Mouse (Mus musculus) embryo, embryonic 11 days (tissue): Measurements from ENCODE around the gene Hemgn.

Source experiments
- DNase-seq: peaks from one replicate; pipeline ENCODE4 v3.0.0-alpha.2; 2015

Gene Hemgn

GRCm38 (mm10) chr4:46413406-46413805, at the start of gene Hemgn:
Hemgn (minus strand) TSS chr4:46413506.
- no peak for DNase-seq

- DNase-seq, result no peak
Measured at GRCm38 (mm10) chr4:46458411-46458810, 45.1 kb upstream of the Hemgn start.

- no peak for DNase-seq
Measured at GRCm38 (mm10) chr4:46457186-46457585, 43.9 kb upstream of the Hemgn start.

GRCm38 (mm10) chr4:46456762-46457161, 43.5 kb upstream of the Hemgn start:
- DNase-seq, result no peak

GRCm38 (mm10) chr4:46454097-46454864, 41.0 kb upstream of the Hemgn start:
- no peak for DNase-seq

- DNase-seq, result no peak
Measured at GRCm38 (mm10) chr4:46452855-46453719, 39.8 kb upstream of the Hemgn start.

GRCm38 (mm10) chr4:46452481-46452850, 39.2 kb upstream of the Hemgn start:
- DNase-seq, result peak; percentile 85

GRCm38 (mm10) chr4:46451758-46452480, 38.6 kb upstream of the Hemgn start:
- DNase-seq, result peak; percentile 84

- peak; percentile 80 for DNase-seq
Measured at GRCm38 (mm10) chr4:46451240-46451757, 38.0 kb upstream of the Hemgn start.

GRCm38 (mm10) chr4:46450519-46451131, 37.3 kb upstream of the Hemgn start, which contains the start of gene Anp32b:
Anp32b (plus strand) TSS chr4:46450902.
- DNase-seq, result peak; percentile 98

- no peak for DNase-seq
Measured at GRCm38 (mm10) chr4:46450020-46450518, 36.8 kb upstream of the Hemgn start.

GRCm38 (mm10) chr4:46448886-46449285, 35.6 kb upstream of the Hemgn start:
- no peak for DNase-seq

- DNase-seq, result no peak
Measured at GRCm38 (mm10) chr4:46447461-46447860, 34.2 kb upstream of the Hemgn start.

GRCm38 (mm10) chr4:46445237-46445945, 32.1 kb upstream of the Hemgn start:
- no peak for DNase-seq

GRCm38 (mm10) chr4:46442501-46442900, 29.2 kb upstream of the Hemgn start:
- DNase-seq, result no peak

- DNase-seq, result no peak
Measured at GRCm38 (mm10) chr4:46432339-46433036, 19.2 kb upstream of the Hemgn start.

GRCm38 (mm10) chr4:46428903-46429499, 15.7 kb upstream of the Hemgn start:
- no peak for DNase-seq

GRCm38 (mm10) chr4:46422625-46423024, 9.3 kb upstream of the Hemgn start:
- no peak for DNase-seq

GRCm38 (mm10) chr4:46418851-46419250, 5.5 kb upstream of the Hemgn start:
- no peak for DNase-seq

GRCm38 (mm10) chr4:46417491-46417890, 4.2 kb upstream of the Hemgn start:
- DNase-seq, result peak; percentile 18

- DNase-seq, result no peak
Measured at GRCm38 (mm10) chr4:46412113-46412512, 1.2 kb downstream of the Hemgn start.
